Mouse (Mus musculus): ENCODE results near the gene Plekhh3.
A peak's percentile ranks its signal among the peaks of the same experiment; 100 is the strongest.

The Plekhh3 gene

DNA sequence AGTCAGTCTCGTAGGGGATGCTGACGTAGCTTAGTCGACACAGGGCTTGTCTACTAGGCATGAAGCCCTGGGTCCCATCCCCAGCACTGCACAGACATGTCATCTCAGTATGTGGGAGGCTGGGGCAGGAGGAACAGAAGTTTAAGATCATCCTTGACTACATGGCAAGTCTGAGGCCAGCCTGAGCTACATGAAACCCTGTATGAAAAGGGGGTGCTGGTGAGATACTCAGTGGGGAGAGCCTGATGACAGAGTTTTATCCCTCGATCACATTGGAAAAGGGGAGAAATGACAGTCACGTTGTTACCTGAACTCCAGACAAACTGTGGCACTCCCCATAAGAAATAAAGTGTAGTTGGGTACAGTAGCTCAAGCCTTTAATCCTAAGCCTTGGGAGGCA lies 16.4 kb upstream of the Plekhh3 start:
- DNase-seq (ENCODE audit: extremely low spot score, low read depth, low spot score): no peak

DNA sequence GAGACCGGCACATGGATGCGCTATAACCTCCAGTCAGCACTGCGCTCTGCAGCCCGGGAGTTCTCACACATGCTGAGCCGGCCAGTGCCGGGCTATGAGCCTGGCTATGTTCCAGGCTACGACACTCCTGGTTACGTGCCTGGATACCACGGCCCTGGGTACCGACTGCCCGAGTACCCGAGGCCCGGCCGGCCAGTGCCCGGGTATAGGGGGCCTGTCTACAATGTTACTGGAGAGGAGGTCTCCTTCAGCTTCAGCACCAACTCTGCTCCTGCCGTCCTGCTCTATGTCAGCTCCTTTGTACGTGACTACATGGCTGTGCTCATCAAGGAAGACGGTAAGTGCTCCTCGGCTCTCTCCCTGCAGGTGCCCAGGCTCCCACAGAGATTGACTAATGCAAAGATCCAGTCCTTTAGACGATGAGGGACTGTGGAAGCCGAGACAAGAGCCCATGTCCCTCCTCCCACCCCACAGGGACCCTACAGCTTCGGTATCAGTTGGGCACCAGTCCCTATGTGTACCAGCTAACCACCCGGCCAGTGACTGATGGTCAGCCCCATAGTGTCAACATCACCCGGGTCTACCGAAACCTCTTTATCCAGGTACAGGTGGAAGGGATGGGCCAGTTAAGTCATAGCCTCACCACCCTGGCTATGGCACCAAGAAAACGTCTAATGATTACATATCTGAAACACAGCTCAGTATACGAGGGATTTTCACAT lies 15.5 kb upstream of the Plekhh3 start:
- DNase-seq (ENCODE audit: extremely low spot score, low read depth, low spot score): no peak

DNA sequence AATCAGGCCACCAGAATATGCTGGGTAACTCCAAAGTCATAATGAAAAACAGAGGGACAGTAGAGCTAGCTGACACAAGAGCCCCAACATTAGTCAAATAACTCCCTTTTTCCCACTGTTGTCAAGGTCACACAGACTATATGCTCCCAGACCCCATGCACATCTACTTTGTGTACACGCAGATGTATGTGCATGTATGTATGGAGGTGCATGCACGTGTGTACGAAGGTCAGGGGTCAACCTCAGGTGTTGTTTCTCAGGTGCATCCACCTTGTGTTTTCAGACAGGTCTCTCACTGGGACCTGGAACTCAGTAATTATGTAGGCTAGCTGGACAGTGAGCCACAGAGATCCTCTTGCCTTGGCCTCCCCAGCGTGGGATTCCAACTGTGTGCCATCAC lies 14.3 kb upstream of the Plekhh3 start:
- no peak for DNase-seq (ENCODE audit: extremely low spot score, low read depth, low spot score)

DNA sequence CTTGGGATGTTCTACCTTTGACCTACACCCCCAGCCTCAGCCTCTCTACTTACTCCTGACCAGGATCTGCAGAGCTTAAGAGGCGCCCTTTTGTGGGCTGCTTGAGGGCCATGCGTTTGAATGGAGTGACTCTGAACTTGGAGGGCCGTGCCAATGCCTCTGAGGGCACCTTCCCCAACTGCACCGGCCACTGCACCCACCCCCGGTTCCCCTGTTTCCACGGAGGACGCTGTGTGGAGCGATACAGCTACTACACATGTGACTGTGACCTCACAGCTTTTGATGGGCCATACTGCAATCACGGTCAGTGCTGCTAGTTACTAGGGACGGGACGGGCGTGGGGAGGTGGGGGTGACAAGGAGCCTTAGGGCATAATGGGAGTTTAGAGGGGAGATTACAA lies 13.8 kb upstream of the Plekhh3 start:
- DNase-seq (ENCODE audit: extremely low spot score, low read depth, low spot score): no peak

DNA sequence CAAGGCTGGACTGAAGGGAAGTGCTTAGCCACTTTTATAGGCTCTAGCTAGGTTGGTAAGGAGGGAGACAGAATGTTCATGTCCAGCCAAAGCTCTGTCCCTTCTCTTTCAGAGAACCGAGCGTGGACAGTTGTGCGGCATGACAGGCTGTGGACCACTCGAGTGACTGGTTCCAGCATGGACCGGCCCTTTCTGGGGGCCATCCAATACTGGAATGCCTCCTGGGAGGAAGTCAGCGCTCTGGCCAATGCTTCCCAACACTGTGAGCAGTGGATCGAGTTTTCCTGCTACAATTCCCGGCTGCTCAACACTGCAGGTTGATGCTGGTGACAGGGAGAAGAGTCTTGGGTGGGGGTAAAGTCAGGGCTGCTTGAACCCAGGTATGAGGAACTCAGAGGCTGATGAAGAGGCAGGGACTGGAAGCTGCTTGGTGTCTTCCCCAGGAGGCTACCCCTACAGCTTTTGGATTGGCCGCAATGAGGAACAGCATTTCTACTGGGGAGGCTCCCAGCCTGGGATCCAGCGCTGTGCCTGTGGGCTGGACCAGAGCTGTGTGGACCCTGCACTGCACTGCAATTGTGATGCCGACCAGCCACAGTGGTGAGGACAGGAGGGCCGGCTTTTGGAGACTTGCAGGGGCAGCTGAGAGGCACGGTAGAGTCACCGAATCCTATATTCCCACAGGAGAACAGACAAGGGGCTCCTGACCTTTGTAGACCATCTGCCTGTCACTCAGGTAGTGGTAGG lies 11.8 kb upstream of the Plekhh3 start:
- DNase-seq (ENCODE audit: extremely low spot score, low read depth, low spot score): no peak

DNA sequence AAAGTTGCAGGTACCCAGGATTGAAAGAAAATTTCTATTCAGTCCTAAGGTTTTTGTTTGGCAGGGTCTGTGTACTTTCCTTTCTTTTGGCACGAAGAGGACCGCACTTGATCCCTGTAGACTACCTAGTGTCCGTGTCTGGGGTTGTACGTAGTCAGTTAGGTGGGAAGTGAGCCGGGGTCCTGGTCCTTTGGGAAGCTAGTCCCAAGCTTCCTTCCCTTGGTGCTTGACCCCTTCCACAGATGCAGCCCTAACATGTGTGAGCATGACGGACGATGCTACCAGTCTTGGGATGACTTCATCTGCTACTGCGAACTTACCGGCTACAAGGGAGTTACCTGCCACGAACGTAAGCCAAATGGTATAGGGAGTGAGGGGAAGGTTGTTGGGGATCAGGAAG lies 10.8 kb upstream of the Plekhh3 start:
- DNase-seq (ENCODE audit: extremely low spot score, low read depth, low spot score): no peak

DNA sequence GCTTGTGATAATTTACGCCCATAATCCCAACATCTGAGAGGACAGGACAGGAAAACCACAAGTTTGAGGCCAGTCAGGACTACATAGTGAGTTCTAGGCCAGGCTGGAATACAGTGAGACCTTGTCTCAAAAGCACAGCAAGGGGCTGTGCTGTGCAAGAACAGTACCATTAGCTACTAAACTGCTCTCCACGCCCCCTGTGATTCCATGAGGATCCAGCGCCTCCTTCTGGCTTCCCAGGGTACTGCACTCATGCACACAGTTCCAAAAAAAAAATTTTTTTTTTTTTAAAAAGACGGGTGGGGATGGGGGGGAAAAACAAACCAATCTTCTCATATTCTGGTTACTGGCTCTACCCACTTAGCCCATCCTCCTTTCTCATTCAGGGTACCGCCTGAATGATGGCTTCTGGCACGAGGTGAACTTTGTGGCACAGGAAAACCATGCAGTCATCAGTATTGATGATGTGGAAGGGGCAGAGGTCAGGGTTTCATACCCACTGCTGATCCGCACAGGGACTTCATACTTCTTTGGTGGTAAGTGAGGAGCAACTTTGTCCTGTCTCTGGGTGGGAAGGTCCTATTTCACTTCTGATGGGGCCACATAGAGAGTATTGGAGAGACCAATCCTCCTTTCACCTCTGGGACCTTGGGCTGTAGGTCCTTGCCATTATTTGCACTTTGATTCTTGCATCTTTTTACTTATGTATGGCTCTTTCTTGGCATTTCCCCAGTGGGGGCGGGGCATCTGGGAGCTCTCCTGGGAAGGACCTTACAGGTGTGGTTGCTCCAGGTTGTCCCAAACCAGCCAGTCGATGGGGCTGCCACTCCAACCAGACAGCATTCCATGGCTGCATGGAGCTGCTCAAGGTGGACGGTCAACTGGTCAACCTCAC lies 9.9 kb upstream of the Plekhh3 start:
- no peak for DNase-seq (ENCODE audit: extremely low spot score, low read depth, low spot score)

DNA sequence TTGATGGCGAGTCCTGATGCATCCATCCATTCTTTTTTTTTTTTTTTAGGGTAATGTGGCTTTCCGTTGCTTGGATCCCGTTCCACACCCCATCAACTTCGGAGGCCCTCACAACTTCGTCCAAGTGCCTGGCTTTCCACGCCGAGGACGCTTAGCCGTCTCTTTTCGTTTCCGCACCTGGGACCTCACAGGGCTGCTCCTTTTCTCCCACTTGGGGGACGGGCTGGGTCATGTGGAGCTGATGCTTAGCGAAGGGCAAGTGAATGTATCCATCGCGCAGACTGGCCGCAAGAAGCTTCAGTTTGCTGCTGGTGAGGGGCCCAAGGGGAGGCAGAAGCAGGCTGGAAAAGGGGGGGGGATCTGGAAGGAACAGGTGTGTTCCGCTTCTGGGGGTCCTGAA lies 9.1 kb upstream of the Plekhh3 start:
- DNase-seq (ENCODE audit: extremely low spot score, low read depth, low spot score): no peak

DNA sequence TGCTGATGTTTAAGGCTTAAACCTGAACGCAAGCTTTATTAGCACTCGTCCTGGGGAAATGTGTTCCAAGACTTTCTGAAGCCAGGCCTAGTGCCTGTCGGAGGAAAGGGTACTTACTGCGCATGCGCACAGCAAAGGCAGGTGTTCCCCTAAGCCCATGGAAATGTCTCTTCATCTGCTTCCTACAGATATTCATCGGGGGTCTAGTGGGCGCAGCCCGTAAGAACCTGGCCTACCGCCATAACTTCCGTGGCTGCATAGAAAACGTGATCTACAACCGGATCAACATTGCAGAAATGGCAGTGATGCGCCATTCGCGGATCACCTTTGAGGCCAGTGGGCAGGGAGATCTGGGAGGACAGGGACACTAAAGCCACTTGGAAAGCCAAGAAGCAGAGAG lies 8.2 kb upstream of the Plekhh3 start:
- no peak for DNase-seq (ENCODE audit: extremely low spot score, low read depth, low spot score)

DNA sequence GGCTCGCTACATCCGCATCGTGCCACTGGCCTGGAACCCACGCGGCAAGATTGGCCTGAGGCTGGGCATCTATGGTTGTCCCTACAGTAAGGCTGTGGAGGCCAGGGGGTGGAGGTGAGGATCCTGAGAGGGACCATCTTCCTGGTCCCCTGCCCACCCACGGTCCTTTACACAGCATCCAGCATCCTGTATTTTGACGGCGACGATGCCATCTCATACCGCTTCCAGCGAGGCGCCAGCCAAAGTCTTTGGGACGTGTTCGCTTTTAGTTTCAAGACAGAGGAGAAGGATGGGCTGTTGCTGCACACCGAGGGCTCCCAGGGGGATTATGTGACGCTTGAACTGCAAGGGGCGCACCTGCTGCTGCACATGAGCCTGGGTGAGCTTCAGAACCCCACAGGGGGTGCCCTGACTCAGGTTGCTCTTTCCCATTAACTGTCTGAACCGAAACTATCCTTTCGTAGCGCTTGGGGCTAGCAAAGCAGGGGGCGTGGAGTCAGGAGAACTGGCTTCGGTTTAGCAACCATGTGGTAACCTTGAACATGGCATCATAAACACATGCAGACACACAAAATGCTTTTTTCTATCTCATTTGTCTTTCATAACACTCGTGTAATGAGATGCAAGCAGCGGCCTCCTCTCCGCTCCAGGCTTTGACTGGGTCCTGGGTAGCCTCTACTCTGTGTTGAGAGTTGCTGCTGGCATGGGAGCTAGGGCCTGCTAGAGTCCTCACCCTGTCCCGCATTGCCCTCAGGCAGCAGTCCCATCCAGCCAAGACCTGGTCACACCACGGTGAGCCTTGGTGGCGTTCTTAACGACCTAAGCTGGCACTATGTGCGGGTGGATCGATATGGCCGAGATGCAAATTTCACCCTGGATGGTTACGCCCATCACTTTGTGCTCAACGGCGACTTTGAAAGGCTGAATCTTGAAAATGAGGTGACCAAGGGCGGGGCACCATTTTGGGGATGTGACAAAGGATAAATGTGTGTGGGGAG lies 7.2 kb upstream of the Plekhh3 start:
- DNase-seq (ENCODE audit: extremely low spot score, low read depth, low spot score): no peak

DNA sequence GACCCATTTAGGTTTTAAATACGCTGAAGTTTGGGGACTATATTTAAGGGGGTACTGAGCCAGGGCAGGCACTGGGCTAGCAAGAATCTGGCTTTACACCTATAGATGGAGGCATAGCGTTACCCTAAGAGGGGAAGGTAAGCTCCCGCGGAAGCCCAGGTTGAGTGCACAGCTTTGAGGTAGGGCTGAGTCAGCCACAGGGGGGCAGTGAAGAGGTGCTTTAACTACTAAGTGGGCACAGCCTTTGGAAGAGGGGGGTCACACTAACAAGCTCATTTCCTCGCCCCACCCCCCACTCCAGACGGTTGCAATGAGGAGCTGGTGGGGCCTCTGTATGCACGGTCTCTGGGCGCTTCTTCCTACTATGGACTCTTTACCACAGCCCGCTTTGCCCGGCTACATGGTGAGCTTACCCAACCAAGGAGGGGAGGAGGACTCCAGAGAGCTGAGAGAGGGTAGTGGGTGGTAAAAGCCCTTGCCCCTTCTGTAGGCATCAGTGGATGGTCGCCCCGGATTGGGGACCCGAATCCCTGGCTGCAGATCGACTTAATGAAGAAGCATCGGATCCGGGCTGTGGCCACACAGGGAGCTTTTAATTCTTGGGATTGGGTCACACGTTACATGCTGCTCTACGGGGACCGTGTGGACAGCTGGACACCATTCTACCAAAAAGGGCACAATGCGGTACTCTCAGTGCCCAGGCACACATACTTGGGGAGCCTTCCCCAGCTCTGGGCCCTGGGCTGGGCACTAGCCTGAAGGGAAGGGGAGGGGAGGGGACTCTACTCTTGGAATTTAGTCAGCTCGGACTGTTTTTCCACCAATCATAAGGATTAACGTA lies 6.0 kb upstream of the Plekhh3 start:
- DNase-seq (ENCODE audit: extremely low spot score, low read depth, low spot score): no peak

DNA sequence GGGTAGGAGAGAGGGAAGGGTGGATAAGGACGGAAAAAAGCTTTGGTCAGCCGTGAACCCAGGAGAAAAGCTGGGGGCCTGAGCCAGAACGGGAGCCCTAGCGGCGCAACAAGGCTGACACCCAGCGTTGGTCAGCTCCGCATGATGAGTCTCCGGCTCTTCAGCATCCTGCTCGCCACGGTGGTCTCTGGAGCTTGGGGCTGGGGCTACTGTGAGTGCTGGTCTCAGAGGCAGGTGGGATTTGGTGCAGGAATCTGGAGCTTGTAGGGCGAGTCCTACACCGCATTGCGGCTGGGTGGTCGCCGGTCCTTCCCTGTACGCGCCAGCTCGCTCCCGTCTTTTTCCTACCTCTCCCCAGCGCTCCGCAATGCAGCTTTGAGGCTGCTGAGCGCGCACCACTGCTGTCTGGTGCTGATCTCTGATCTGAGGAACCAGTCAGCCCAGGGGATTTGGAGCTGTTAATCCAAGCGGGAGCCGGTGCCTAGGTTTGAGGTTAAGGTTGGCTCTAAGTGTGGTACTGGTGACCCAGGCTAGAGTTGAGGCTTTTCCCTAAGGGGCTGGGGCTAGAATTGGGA lies 5.1 kb upstream of the Plekhh3 start:
- no peak for DNase-seq (ENCODE audit: extremely low spot score, low read depth, low spot score)

DNA sequence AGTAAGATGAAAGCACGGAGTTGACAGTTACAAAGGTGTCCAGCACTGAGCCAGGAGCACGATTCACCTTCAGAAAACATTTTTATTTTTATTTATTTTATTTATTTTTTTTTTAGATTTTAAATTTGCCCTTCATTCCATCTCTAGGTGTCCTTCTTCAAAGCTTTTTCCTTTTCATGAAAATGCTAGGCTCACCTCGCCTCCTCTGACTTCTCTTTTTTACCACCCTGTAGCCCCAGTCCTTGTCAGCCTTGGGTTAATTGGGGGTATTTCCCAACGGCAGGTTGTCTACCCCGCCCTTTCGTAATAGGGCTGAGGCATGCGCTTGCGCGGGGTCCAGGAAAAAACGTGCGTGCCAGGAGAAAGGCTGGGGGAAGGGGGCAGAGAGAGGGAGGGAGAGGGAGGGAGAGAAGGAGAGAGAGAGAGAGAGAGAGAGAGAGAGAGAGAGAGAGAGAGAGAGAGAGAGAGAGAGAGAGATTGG lies 4.5 kb upstream of the Plekhh3 start:
- no peak for DNase-seq (ENCODE audit: extremely low spot score, low read depth, low spot score)

DNA sequence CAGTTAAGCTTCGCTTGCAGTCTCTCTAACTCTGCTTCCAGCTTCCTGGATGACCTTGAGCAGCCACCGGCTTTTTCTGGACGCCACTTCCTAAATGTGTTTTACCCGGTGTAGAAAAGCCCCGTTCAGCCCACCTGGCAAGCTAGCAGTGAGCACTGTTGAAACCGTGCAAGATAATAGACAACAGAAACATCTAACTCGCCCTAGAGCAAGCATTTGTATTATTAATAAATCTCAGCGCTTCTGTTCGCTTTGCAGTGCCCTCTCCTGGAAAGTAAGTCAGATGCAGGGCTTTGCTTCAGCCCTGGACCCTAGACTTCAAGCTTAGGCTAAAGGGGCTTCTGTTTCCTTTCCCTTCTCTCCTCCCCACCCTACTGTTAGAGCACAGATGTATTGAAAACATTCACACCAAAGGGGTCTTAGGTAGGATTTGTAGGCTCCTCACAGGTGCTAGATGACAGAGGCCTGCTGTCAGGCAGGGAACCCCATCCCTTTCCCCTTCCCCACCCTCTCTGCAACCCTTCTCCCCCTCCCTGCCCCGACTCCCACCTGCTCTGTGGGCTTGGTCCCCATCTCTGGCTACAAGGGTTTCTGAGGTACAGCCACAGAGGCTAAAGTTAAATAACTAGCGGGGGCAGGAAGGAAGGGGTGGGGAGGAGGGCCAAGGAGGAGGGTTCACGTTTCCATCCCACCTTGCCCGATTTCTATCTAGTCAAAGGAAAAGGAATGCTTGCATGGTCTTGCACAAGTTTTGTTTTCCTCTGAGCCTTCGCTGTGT lies 3.9 kb upstream of the Plekhh3 start, which contains the start of gene Ccr10:
TSS of gene Ccr10 (minus strand) at position 593 of the 778 bp plus-strand sequence.
- no peak for DNase-seq (ENCODE audit: extremely low spot score, low read depth, low spot score)

DNA sequence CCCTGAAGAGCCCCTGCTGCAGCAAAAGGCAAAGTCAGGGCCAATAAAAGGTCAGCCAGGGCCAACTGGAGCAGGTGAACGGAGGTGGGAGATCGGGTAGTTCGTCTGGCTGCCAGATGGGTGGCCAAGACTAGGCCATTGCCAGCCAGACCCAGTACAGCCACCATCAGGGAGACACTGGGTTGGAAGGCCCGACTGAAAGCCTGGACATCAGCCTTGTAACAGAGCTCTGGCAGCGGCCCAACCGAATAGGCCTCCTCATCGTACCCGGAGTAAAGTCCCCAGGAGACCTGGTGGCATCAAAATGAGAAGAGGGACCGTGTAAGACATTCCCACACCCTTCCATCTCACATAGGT lies 3.2 kb upstream of the Plekhh3 start:
- no peak for DNase-seq (ENCODE audit: extremely low spot score, low read depth, low spot score)

DNA sequence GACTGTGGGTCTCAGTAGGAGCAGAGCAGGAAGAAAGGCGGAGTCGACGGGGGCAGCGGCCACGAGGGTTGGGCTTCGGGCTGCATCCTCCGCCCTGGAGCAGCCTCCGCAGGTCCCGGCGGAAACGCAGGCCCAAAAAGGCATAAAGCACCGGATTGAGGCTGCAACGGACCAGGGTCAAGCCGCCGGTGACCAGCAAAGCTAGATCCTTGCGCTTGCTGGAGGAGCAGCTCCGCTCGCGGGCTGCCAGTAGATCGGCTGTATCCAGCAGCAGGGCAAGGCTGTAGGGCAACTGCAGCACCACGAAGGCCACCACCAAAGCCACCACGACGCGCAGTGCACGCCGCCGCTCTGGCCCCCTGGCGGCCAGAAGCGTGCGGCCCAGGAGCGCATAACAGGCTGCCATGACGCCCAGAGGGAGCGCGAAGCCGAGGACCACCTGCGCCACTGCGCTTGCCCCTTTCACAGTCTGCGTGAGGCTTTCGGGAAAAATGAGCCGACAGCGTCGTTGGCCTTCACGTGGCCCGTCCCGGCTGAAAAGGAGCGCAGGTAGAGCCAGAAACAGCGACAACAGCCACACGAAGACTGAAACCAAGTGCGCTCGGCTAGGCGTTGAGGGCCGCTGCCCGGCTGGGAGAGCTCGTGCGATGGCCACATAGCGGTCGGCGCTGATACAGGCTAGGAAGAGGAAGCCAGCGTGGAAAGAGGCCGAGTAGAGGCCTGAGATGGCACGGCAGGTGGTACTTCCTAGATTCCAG lies 2.7 kb upstream of the Plekhh3 start:
- peak; percentile 73 for DNase-seq (ENCODE audit: extremely low spot score, low read depth, low spot score)

DNA sequence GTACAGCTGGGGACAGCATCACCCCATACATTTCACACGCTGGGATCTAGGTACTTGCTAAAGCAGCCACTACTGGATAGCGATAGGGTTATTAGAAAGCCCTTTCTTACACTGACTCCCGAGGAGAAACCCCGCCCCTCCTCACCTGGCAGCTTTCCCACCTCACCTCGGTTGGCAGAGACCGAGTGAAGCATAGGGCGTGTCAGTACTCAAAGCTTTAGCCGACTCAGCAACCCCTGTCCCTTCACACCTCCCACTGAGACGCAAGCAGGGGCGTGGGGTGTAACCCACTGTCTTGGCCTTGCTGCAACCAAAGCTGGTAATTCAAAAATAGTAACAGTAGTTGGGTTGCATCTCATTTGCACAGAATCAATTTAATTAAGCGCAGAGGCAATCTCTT lies 2.0 kb upstream of the Plekhh3 start:
- DNase-seq (ENCODE audit: extremely low spot score, low read depth, low spot score): no peak

DNA sequence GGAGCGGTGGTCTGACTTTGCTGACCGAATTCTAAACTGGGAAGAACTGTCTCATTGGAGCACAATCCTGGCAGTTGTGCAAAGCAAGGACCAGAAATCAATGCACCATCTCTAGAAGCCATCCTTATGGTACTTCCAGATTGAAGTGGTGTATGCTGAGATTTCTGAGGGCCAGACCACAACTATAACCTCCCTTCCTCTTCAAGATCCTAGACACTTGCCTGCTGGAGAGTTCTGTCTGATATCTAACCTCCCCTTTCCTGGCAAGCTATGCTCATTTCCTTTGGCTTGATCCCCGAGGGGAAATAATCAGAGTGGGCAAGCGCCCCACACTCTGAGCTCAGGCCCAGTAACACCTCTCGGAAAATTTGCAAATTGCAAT lies 1.3 kb upstream of the Plekhh3 start:
- DNase-seq (ENCODE audit: extremely low spot score, low read depth, low spot score): no peak
